8 mouse cellular contexts compared by ENCODE assay signal in genomic region chr15:99663964-99664599, GRCm38 (mm10). TPM values are rescaled to one million over a fixed set of nuclear protein-coding genes. Genes with fewer than 3 reads are reported as not detected.
DNase-seq lines count a peak whose midpoint lies in the region; ATAC-seq and TF ChIP-seq lines count a peak whose summit lies in the region.

No protein-coding gene starts in this region.

- 5% methylated on average over 17 of the region's 17 CpGs for WGBS in kidney, embryonic 14.5 days
- 5% methylated on average over 17 of the region's 17 CpGs for WGBS in kidney, adult 2 months
- WGBS in limb, embryonic 13.5 days: 2% methylated on average over 17 of the region's 17 CpGs
- WGBS in stomach, postnatal 0 days: 3% methylated on average over 17 of the region's 17 CpGs

- TF ChIP-seq CTCF in kidney, adult 2 months (conservative IDR thresholded peaks at IDR 0.05; ENCODE audit: insufficient read depth, insufficient read length, low read depth, low read length): no peak
- no peak for TF ChIP-seq CTCF in stomach, postnatal 0 days (IDR thresholded peaks at IDR 0.05; ENCODE audit: low read depth)

- H3K4me3 ChIP-seq in kidney, embryonic 14.5 days (ENCODE audit: low read length): peak overlapping the region; percentile 36
- no peak overlapping the region for H3K4me3 ChIP-seq in kidney, adult 2 months (ENCODE audit: insufficient read depth, low read depth, low read length)
- H3K4me3 ChIP-seq in limb, embryonic 13.5 days: peak overlapping the region; percentile 50
- H3K4me3 ChIP-seq in stomach, postnatal 0 days (ENCODE audit: low read depth, low read length): peak overlapping the region; percentile 48

- no peaks in the 10 kb centered on the region for H3K36me3 ChIP-seq in kidney, embryonic 14.5 days (ENCODE audit: control insufficient read depth, insufficient read depth, low read length)
- H3K36me3 ChIP-seq in kidney, adult 2 months (ENCODE audit: control insufficient read depth, insufficient read depth, low read length): no peaks in the 10 kb centered on the region
- H3K36me3 ChIP-seq in limb, embryonic 13.5 days: no peaks in the 10 kb centered on the region
- no peaks in the 10 kb centered on the region for H3K36me3 ChIP-seq in stomach, postnatal 0 days (ENCODE audit: control insufficient read depth, insufficient read depth, low read length)

- peaks cover 3% of the 10 kb centered on the region; the same call in 1 of the 2 replicates for H3K4me1 ChIP-seq in kidney, embryonic 14.5 days (ENCODE audit: control insufficient read depth, insufficient read depth, low read length)
- no peaks in the 10 kb centered on the region for H3K4me1 ChIP-seq in kidney, adult 2 months (ENCODE audit: control insufficient read depth, insufficient read depth, low read length)
- H3K4me1 ChIP-seq in limb, embryonic 13.5 days: peaks cover 20% of the 10 kb centered on the region
- H3K4me1 ChIP-seq in stomach, postnatal 0 days (replicated peaks; ENCODE audit: control insufficient read depth, insufficient read depth): 0 out of 2 replicates have a peak, but pooled peaks cover 3% of the 10 kb centered on the region

- H3K9ac ChIP-seq in kidney, embryonic 14.5 days (ENCODE audit: low read depth, low read length): peak overlapping the region; percentile 50
- H3K9ac ChIP-seq in limb, embryonic 13.5 days: peak overlapping the region; percentile 64
- H3K9ac ChIP-seq in stomach, postnatal 0 days (ENCODE audit: low read length): peak overlapping the region; percentile 52; the same call in 1 of the 2 replicates

- peaks cover 18% of the 10 kb centered on the region for H3K27me3 ChIP-seq in kidney, embryonic 14.5 days (ENCODE audit: control insufficient read depth, insufficient read depth, low read length)
- H3K27me3 ChIP-seq in kidney, adult 2 months (replicated peaks; ENCODE audit: control insufficient read depth, insufficient read depth, low read length): 0 out of 2 replicates have a peak, but pooled peaks cover 3% of the 10 kb centered on the region
- H3K27me3 ChIP-seq in limb, embryonic 13.5 days: peaks cover 53% of the 10 kb centered on the region
- no peaks in the 10 kb centered on the region; the same call in 1 of the 2 replicates for H3K27me3 ChIP-seq in stomach, postnatal 0 days (ENCODE audit: control insufficient read depth, insufficient read depth, low read length)

- no peak for TF ChIP-seq POLR2A in kidney, adult 2 months (IDR thresholded peaks at IDR 0.05; ENCODE audit: low read depth, low read length)

- H3K9me3 ChIP-seq in kidney, embryonic 14.5 days (ENCODE audit: control insufficient read depth, low read length): no peaks in the 10 kb centered on the region
- no peaks in the 10 kb centered on the region for H3K9me3 ChIP-seq in limb, embryonic 13.5 days
- H3K9me3 ChIP-seq in stomach, postnatal 0 days (ENCODE audit: control insufficient read depth, low read length): no peaks in the 10 kb centered on the region

- H3K4me2 ChIP-seq in kidney, embryonic 14.5 days (replicated peaks; ENCODE audit: low read depth, low read length): peak overlapping the region; percentile 47
- peak overlapping the region; percentile 91 for H3K4me2 ChIP-seq in limb, embryonic 13.5 days (replicated peaks)
- H3K4me2 ChIP-seq in stomach, postnatal 0 days (replicated peaks; ENCODE audit: low read depth): peak overlapping the region; percentile 90

- no peak overlapping the region for H3K27ac ChIP-seq in kidney, embryonic 14.5 days (ENCODE audit: low read depth, low read length)
- no peak overlapping the region for H3K27ac ChIP-seq in kidney, adult 2 months (ENCODE audit: insufficient read depth, low read depth, low read length)
- no peak overlapping the region for H3K27ac ChIP-seq in limb, embryonic 13.5 days
- H3K27ac ChIP-seq in stomach, postnatal 0 days (replicated peaks): no peak overlapping the region

- no peak for TF ChIP-seq EP300 in stomach, postnatal 0 days (optimal IDR thresholded peaks at IDR 0.05)

- no peak for DNase-seq in kidney, adult 2 months
- DNase-seq in ZHBTc4 (ENCODE audit: low read depth, low spot score): peak; percentile 61
- DNase-seq in stomach, postnatal 0 days (ENCODE audit: low spot score): no peak
- no peak for DNase-seq in thymus, postnatal 0 days (ENCODE audit: low spot score)
- DNase-seq in lung, postnatal 25 days (ENCODE audit: low spot score): no peak

- no peak for ATAC-seq in kidney, embryonic 14.5 days (ENCODE audit: low FRiP score, low TSS enrichment)
- ATAC-seq in granulocyte monocyte progenitor cell, adult 5-6 weeks (replicated peaks; ENCODE audit: poor library complexity, severe bottlenecking): peak; percentile 18
- ATAC-seq in limb, embryonic 13.5 days (ENCODE audit: low FRiP score, low read depth): no peak
- ATAC-seq in stomach, postnatal 0 days (ENCODE audit: low FRiP score, low TSS enrichment): no peak; the same call in 1 of the 2 replicates

RNA-seq across cellular contexts. Expression of gene Asic1, which starts 6.1 kb away (rescaled TPM):
- polyA plus RNA-seq in kidney, embryonic 14.5 days (2014; fragmentation: Nextera tagmentation; extraction: Ambion mirVana): 0.88 and 0.90 TPM in 2 replicates
- polyA plus RNA-seq in kidney, adult 2 months (2012; rRNA removed): 0.34 and 0.37 TPM in 2 replicates
- total RNA-seq in granulocyte monocyte progenitor cell, adult 5-6 weeks (2014; fragmentation: Nextera tagmentation): not detected in 2 replicates
- total RNA-seq in granulocyte monocyte progenitor cell, adult 5-6 weeks (2017): not detected in 2 replicates
- 1.7 and 1.8 TPM in 2 replicates for polyA plus RNA-seq in limb, embryonic 13.5 days (2015; fragmentation: Nextera tagmentation; extraction: Ambion mirVana)
- polyA plus RNA-seq in stomach, postnatal 0 days (2015; fragmentation: Nextera tagmentation; extraction: Ambion mirVana): 1.0 and 1.2 TPM in 2 replicates
- polyA plus RNA-seq in thymus, postnatal 0 days (2015; fragmentation: Nextera tagmentation; extraction: Ambion mirVana): 0.94 and 1.1 TPM in 2 replicates

RNA-seq across cellular contexts. Expression of gene Racgap1, which starts 12.6 kb away (rescaled TPM):
- polyA plus RNA-seq in kidney, embryonic 14.5 days (2014; fragmentation: Nextera tagmentation; extraction: Ambion mirVana): 79.1 and 113 TPM in 2 replicates
- 2.4 and 2.6 TPM in 2 replicates for polyA plus RNA-seq in kidney, adult 2 months (2012; rRNA removed)
- 47.0 and 75.5 TPM in 2 replicates for total RNA-seq in granulocyte monocyte progenitor cell, adult 5-6 weeks (2014; fragmentation: Nextera tagmentation)
- total RNA-seq in granulocyte monocyte progenitor cell, adult 5-6 weeks (2017): 76.4 and 80.0 TPM in 2 replicates
- polyA plus RNA-seq in limb, embryonic 13.5 days (2015; fragmentation: Nextera tagmentation; extraction: Ambion mirVana): 114 and 121 TPM in 2 replicates
- 29.8 and 35.9 TPM in 2 replicates for polyA plus RNA-seq in stomach, postnatal 0 days (2015; fragmentation: Nextera tagmentation; extraction: Ambion mirVana)
- 121 and 132 TPM in 2 replicates for polyA plus RNA-seq in thymus, postnatal 0 days (2015; fragmentation: Nextera tagmentation; extraction: Ambion mirVana)

RNA-seq across cellular contexts. Expression of gene Smarcd1, which starts 37.8 kb away (rescaled TPM):
- 54.3 and 74.2 TPM in 2 replicates for polyA plus RNA-seq in kidney, embryonic 14.5 days (2014; fragmentation: Nextera tagmentation; extraction: Ambion mirVana)
- polyA plus RNA-seq in kidney, adult 2 months (2012; rRNA removed): 27.7 and 29.5 TPM in 2 replicates
- 29.8 and 34.7 TPM in 2 replicates for total RNA-seq in granulocyte monocyte progenitor cell, adult 5-6 weeks (2014; fragmentation: Nextera tagmentation)
- 16.3 and 28.0 TPM in 2 replicates for total RNA-seq in granulocyte monocyte progenitor cell, adult 5-6 weeks (2017)
- polyA plus RNA-seq in limb, embryonic 13.5 days (2015; fragmentation: Nextera tagmentation; extraction: Ambion mirVana): 54.0 and 58.7 TPM in 2 replicates
- 10.9 and 11.6 TPM in 2 replicates for polyA plus RNA-seq in stomach, postnatal 0 days (2015; fragmentation: Nextera tagmentation; extraction: Ambion mirVana)
- polyA plus RNA-seq in thymus, postnatal 0 days (2015; fragmentation: Nextera tagmentation; extraction: Ambion mirVana): 36.3 and 41.1 TPM in 2 replicates

RNA-seq across cellular contexts. Expression of gene Gm17349, which starts 41.2 kb away (rescaled TPM):
- not detected in 2 replicates for polyA plus RNA-seq in kidney, embryonic 14.5 days (2014; fragmentation: Nextera tagmentation; extraction: Ambion mirVana)
- polyA plus RNA-seq in kidney, adult 2 months (2012; rRNA removed): 0.58 TPM in 1 of 2 replicates, not detected in the other
- not detected in 2 replicates for total RNA-seq in granulocyte monocyte progenitor cell, adult 5-6 weeks (2014; fragmentation: Nextera tagmentation)
- total RNA-seq in granulocyte monocyte progenitor cell, adult 5-6 weeks (2017): not detected in 2 replicates
- not detected in 2 replicates for polyA plus RNA-seq in limb, embryonic 13.5 days (2015; fragmentation: Nextera tagmentation; extraction: Ambion mirVana)
- polyA plus RNA-seq in stomach, postnatal 0 days (2015; fragmentation: Nextera tagmentation; extraction: Ambion mirVana): 1.0 and 2.5 TPM in 2 replicates
- polyA plus RNA-seq in thymus, postnatal 0 days (2015; fragmentation: Nextera tagmentation; extraction: Ambion mirVana): not detected in 2 replicates

RNA-seq across cellular contexts. Expression of gene Gpd1, which starts 53.2 kb away (rescaled TPM):
- 2.0 and 3.1 TPM in 2 replicates for polyA plus RNA-seq in kidney, embryonic 14.5 days (2014; fragmentation: Nextera tagmentation; extraction: Ambion mirVana)
- polyA plus RNA-seq in kidney, adult 2 months (2012; rRNA removed): 427 and 506 TPM in 2 replicates
- 0.68 and 0.86 TPM in 2 replicates for total RNA-seq in granulocyte monocyte progenitor cell, adult 5-6 weeks (2014; fragmentation: Nextera tagmentation)
- 0.10 and 0.34 TPM in 2 replicates for total RNA-seq in granulocyte monocyte progenitor cell, adult 5-6 weeks (2017)
- 0.27 and 0.55 TPM in 2 replicates for polyA plus RNA-seq in limb, embryonic 13.5 days (2015; fragmentation: Nextera tagmentation; extraction: Ambion mirVana)
- 6.8 and 7.9 TPM in 2 replicates for polyA plus RNA-seq in stomach, postnatal 0 days (2015; fragmentation: Nextera tagmentation; extraction: Ambion mirVana)
- polyA plus RNA-seq in thymus, postnatal 0 days (2015; fragmentation: Nextera tagmentation; extraction: Ambion mirVana): 0.30 and 1.8 TPM in 2 replicates
